Mouse (Mus musculus): Measurements from ENCODE around the gene Twsg1. TPM values are rescaled to one million over a fixed set of nuclear protein-coding genes. Genes with fewer than 3 reads are reported as not detected.

The Twsg1 gene
- total and polyA plus RNA-seq, 3 experiments: 17.0 to 17.7 TPM; not detected in 1

GRCm38 (mm10) chr17:65914083-65914482 is 36.9 kb downstream of the Twsg1 start:
- H3K9ac ChIP-seq (ENCODE audit: control insufficient read depth, low read depth, low read length, poor library complexity, severe bottlenecking): no peak overlapping the region
- no peak overlapping the region for H3K4me3 ChIP-seq (ENCODE audit: control insufficient read depth in 1 of 2, insufficient read depth in 1 of 2, low read depth in 2 of 2, low read length in 2 of 2)
- peaks cover 0 to 4% of the 10 kb centered on the region in 2 experiments; a peak in 2 of 4 replicates for H3K36me3 ChIP-seq (ENCODE audit: control insufficient read depth in 1 of 2, insufficient read depth in 2 of 2, low read length in 2 of 2)
- H3K79me2 ChIP-seq (ENCODE audit: control insufficient read depth, insufficient read depth, low read length, poor library complexity): no peaks in the 10 kb centered on the region
- H3K4me1 ChIP-seq (ENCODE audit: control insufficient read depth in 1 of 2, insufficient read depth in 2 of 2, low read length in 2 of 2): peaks cover 3 to 12% of the 10 kb centered on the region in 2 experiments; a peak in 3 of 4 replicates
- H3K27ac ChIP-seq (ENCODE audit: control insufficient read depth, low read depth, low read length): no peak overlapping the region
- no peaks in the 10 kb centered on the region for H3K27me3 ChIP-seq (ENCODE audit: control insufficient read depth in 1 of 2, insufficient read depth in 2 of 2, low read length in 2 of 2)
- no peak for TF ChIP-seq POLR2AphosphoS5 (IDR thresholded peaks at IDR 0.05; ENCODE audit: borderline replicate concordance, low read depth, low read length)
- TF ChIP-seq NRF1 (IDR thresholded peaks at IDR 0.05; ENCODE audit: insufficient read depth, low read depth, low read length, poor library complexity, severe bottlenecking): no peak
- TF ChIP-seq POLR2A (IDR thresholded peaks at IDR 0.05; ENCODE audit: control insufficient read depth in 1 of 2, insufficient read depth in 1 of 2, low read depth in 1 of 2, low read length in 2 of 2, poor library complexity in 1 of 2): no peak
- TF ChIP-seq JUND (IDR thresholded peaks at IDR 0.05; ENCODE audit: low read depth, low read length): no peak
- no peak for TF ChIP-seq USF1 (IDR thresholded peaks at IDR 0.05; ENCODE audit: low read depth, low read length)
- TF ChIP-seq SMC3 (IDR thresholded peaks at IDR 0.05; ENCODE audit: low read depth, low read length): no peak
- TF ChIP-seq EP300 (IDR thresholded peaks at IDR 0.05; ENCODE audit: low read depth in 1 of 2, low read length in 2 of 2): no peak
- DNase-seq (ENCODE audit: low read depth, low spot score): no peak
- H3K9me3 ChIP-seq (replicated peaks; ENCODE audit: insufficient read depth, low read length): no peaks in the 10 kb centered on the region

GRCm38 (mm10) chr17:65912202-65912601 is 38.8 kb downstream of the Twsg1 start:
- H3K9ac ChIP-seq (ENCODE audit: control insufficient read depth, low read depth, low read length, poor library complexity, severe bottlenecking): no peak overlapping the region
- TF ChIP-seq RCOR1 (IDR thresholded peaks at IDR 0.05; ENCODE audit: low read depth, low read length): no peak
- TF ChIP-seq USF1 (IDR thresholded peaks at IDR 0.05; ENCODE audit: low read depth, low read length): no peak
- no peak for TF ChIP-seq ZMIZ1 (IDR thresholded peaks at IDR 0.05; ENCODE audit: low read depth, low read length)
- no peak for TF ChIP-seq MEF2A (IDR thresholded peaks at IDR 0.05; ENCODE audit: extremely low read depth, insufficient replicate concordance, low read depth, low read length, poor library complexity, severe bottlenecking)
- no peak for TF ChIP-seq JUND (IDR thresholded peaks at IDR 0.05; ENCODE audit: low read depth, low read length)
- peak; percentile 56; the same call in 1 of the 2 replicates for TF ChIP-seq GATA1 (IDR thresholded peaks at IDR 0.05; ENCODE audit: low read depth, low read length)
- 0 out of 4 replicates have a peak, but pooled peaks of 1 of the 2 experiments have one; percentile 49 for TF ChIP-seq EP300 (IDR thresholded peaks at IDR 0.05; ENCODE audit: low read depth in 1 of 2, low read length in 2 of 2)
- TF ChIP-seq POLR2AphosphoS2 (IDR thresholded peaks at IDR 0.05; ENCODE audit: low read length): no peak
- TF ChIP-seq KAT2A (conservative IDR thresholded peaks at IDR 0.05; ENCODE audit: low read depth, low read length): no peak
- TF ChIP-seq ETS1 (IDR thresholded peaks at IDR 0.05; ENCODE audit: low read depth, low read length): no peak

More at GRCm38 (mm10) chr17:65912202-65912601, 38.8 kb downstream of the Twsg1 start:
- Histone ChIP-seq H3K27ac (ENCODE audit: control insufficient read depth, low read depth, low read length) (no peak overlapping the region), H3K27me3 (ENCODE audit: control insufficient read depth in 1 of 2, insufficient read depth in 2 of 2, low read length in 2 of 2) (no peaks in the 10 kb centered on the region), H3K4me3 (ENCODE audit: control insufficient read depth in 1 of 2, insufficient read depth in 1 of 2, low read depth in 2 of 2, low read length in 2 of 2) (no peak overlapping the region), H3K9me3 (replicated peaks; ENCODE audit: insufficient read depth, low read length) (no peaks in the 10 kb centered on the region), H3K79me2 (ENCODE audit: control insufficient read depth, insufficient read depth, low read length, poor library complexity) (no peaks in the 10 kb centered on the region), H3K36me3 (ENCODE audit: control insufficient read depth in 1 of 2, insufficient read depth in 2 of 2, low read length in 2 of 2) (peaks cover 0 to 4% of the 10 kb centered on the region in 2 experiments; a peak in 2 of 4 replicates), H3K4me1 (ENCODE audit: control insufficient read depth in 1 of 2, insufficient read depth in 2 of 2, low read length in 2 of 2) (peaks cover 3 to 8% of the 10 kb centered on the region in 2 experiments; a peak in 2 of 4 replicates)
- DNase-seq (ENCODE audit: low read depth, low spot score): peak; percentile 37
